Mouse (Mus musculus) embryonic facial prominence, embryonic 11.5 days (tissue): ENCODE data around the gene Wnt8b. TPM values are rescaled to one million over a fixed set of nuclear protein-coding genes. Genes with fewer than 3 reads are reported as not detected.

Experiments used
- ATAC-seq: fragments of 200-750 bp; cut with Nextera tagmentation; replicated peaks from 2 replicates; pipeline ENCODE4 v1.8.0; 2017; ENCODE audit warnings: low read depth; ENCODE audit not compliant: insufficient number of reproducible peaks, low FRiP score, low TSS enrichment
- DNase-seq: peaks from one replicate; pipeline ENCODE4 v3.0.0-alpha.2; 2015; ENCODE audit warnings: low spot score
- H3K27ac ChIP-seq: fragments of 300-500 bp; sonication (generic); replicated peaks from 2 replicates; pipeline ENCODE4 v1.5.1; 2014; ENCODE audit warnings: mild to moderate bottlenecking, low read depth, low read length, control low read depth
- H3K27me3 ChIP-seq: fragments of 300-500 bp; sonication (generic); 2 replicates; pipeline ENCODE4 v1.6.1; 2014; ENCODE audit warnings: mild to moderate bottlenecking, low read length, moderate library complexity, mixed read lengths; ENCODE audit not compliant: control insufficient read depth, insufficient read depth
- H3K36me3 ChIP-seq: fragments of 300-500 bp; sonication (generic); replicated peaks from 2 replicates; pipeline ENCODE4 v1.6.1; 2014; ENCODE audit warnings: low read depth, mild to moderate bottlenecking, low read length, moderate library complexity, mixed read lengths; ENCODE audit not compliant: control insufficient read depth, insufficient read depth
- H3K4me1 ChIP-seq: fragments of 300-500 bp; sonication (generic); 2 replicates; pipeline ENCODE4 v1.6.1; 2014; ENCODE audit warnings: low read length, mixed read lengths; ENCODE audit not compliant: control insufficient read depth, insufficient read depth
- H3K4me2 ChIP-seq: fragments of 300-500 bp; sonication (generic); 2 replicates; pipeline ENCODE4 v1.6.1; 2014; ENCODE audit warnings: low read depth, mild to moderate bottlenecking, control low read depth, low read length, moderate library complexity
- H3K4me3 ChIP-seq: fragments of 300-500 bp; sonication (generic); 2 replicates; pipeline ENCODE4 v1.5.1; 2014; ENCODE audit warnings: low read depth, low read length, control low read depth
- H3K9ac ChIP-seq: fragments of 300-500 bp; sonication (generic); replicated peaks from 2 replicates; pipeline ENCODE4 v1.6.1; 2014; ENCODE audit warnings: mild to moderate bottlenecking, control low read depth, low read length
- H3K9me3 ChIP-seq: fragments of 300-500 bp; sonication (generic); replicated peaks from 2 replicates; pipeline ENCODE4 v1.6.1; 2016; ENCODE audit warnings: mild to moderate bottlenecking, low read length, inconsistent platforms, mixed read lengths; ENCODE audit not compliant: control insufficient read depth
- WGBS: fragments of 180-500 bp; shearing (Covaris S2); extraction: QIAGEN DNeasy Blood & Tissue Kit; methylation state at CpG from one replicate; pipeline ENCODE4 v1.1.7; 2014; 5-methylcytosine and 5-hydroxymethylcytosine counted together
- polyA plus RNA-seq: library from polyadenylated mRNA; unstranded; fragments of >200 nt; fragmentation: Nextera tagmentation; extraction: Ambion mirVana; gene quantifications from 2 replicates; pipeline ENCODE4 v1.2.1, GENCODE M21; 2014

Wnt8b gene
- polyA plus RNA-seq, 1 experiment from 2014 or later: 0.06 TPM

GRCm38 (mm10) chr19:44513054-44513833 lies 20.0 kb downstream of the Wnt8b start:
- Histone ChIP-seq H3K27me3 (peaks cover 75% of the 10 kb centered on the region), H3K9me3 (no peaks in the 10 kb centered on the region), H3K4me2 (no peak overlapping the region), H3K36me3 (no peaks in the 10 kb centered on the region), H3K9ac (no peak overlapping the region), H3K4me1 (peaks cover 10% of the 10 kb centered on the region), H3K4me3 (no peak overlapping the region), H3K27ac (no peak overlapping the region)
- ATAC-seq: no peak
- 9% methylated on average over 11 of the region's 11 CpGs for WGBS
- DNase-seq: no peak

DNA sequence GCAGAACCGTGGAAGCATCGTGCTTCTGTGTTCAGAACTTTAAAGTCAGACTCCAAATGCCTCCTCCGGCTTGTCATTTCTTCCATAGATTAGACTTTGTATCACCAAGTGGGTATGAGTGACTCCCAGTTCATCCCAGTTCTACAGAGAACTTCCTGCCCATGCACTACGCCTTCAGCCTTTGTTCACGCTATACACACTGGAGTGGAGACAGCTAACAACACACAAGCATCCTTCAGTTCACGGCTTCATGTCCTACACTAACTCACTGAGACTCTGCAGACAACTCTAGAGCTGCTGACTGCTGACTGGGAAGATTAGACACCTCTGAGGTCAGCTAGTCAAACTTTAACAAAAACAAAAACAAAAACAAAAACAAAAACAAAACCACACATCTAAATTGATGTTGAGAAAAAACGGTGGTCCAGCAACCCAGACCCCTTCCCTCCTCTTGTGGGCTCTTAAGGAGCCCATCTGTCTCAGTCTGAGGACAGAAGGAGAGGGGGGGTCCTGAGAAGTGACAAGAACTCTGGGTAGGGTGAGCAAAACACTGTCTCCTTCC lies 20.7 kb downstream of the Wnt8b start:
- H3K27me3 ChIP-seq: peaks cover 75% of the 10 kb centered on the region
- DNase-seq: no peak

DNA sequence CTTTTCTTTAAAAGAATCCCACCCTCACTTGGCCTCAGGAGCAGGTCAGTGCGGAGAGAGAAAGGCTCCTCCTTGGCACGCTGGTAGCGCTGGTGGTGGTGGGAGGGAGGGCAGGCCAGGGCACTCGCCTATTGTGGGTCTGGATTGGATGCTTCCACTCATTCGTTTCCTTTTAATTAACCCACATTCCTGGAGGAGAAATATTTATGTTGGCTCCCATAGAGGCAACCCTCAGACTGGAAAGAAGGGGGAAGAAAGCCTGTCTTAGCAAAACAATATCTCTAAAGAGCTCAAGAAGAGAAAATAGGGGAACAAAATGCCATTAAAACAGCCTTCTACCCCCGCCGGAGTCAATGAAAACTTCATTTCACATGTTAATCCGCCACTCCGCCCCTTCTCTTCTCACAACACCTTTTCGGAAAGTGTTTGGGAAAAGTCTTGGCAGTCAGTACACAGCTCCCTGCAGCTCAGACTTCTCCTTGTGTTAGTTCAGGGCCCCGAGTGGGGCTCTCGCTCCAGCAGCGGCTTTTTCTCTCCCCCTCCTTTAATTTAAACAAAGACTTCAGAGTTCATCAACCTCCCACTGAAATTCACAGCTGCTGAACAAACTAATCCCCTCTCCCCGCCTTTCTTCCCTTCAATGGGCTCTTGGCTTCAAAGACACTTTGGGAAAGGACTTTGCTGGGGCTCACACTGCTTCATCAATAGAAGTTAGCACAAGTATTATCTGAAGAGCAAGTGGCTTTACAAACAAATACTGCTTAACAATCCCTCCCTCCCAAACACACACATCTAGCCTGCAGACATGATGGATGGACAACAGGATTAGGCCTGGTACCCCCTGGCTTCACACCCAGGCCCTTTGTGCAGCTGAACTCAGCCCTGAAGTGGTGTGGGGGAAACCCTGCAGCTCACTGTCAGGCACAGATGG lies 21.5 kb downstream of the Wnt8b start:
- H3K4me1 ChIP-seq: peaks cover 10% of the 10 kb centered on the region

More for the DNA sequence above, 20.7 kb downstream of the Wnt8b start:
- no peak overlapping the region for H3K4me3 ChIP-seq
- H3K27ac ChIP-seq: no peak overlapping the region
- H3K36me3 ChIP-seq: no peaks in the 10 kb centered on the region
- H3K4me2 ChIP-seq: no peak overlapping the region
- H3K9ac ChIP-seq: no peak overlapping the region
- WGBS: 15% methylated on average over 7 of the region's 7 CpGs
- no peak for ATAC-seq
- H3K9me3 ChIP-seq: no peaks in the 10 kb centered on the region
- H3K4me1 ChIP-seq: peaks cover 10% of the 10 kb centered on the region

GRCm38 (mm10) chr19:44515769-44516168 lies 22.5 kb downstream of the Wnt8b start:
- 38% methylated on average over 6 of the region's 6 CpGs for WGBS
- H3K4me1 ChIP-seq: peaks cover 10% of the 10 kb centered on the region
- H3K9ac ChIP-seq: no peak overlapping the region
- no peaks in the 10 kb centered on the region for H3K36me3 ChIP-seq
- H3K4me3 ChIP-seq: no peak overlapping the region
- no peaks in the 10 kb centered on the region for H3K9me3 ChIP-seq
- H3K27me3 ChIP-seq: peaks cover 62% of the 10 kb centered on the region
- H3K27ac ChIP-seq: no peak overlapping the region
- DNase-seq: no peak
- no peak overlapping the region for H3K4me2 ChIP-seq
- no peak for ATAC-seq

More for the DNA sequence above, 21.5 kb downstream of the Wnt8b start:
- no peak overlapping the region for H3K9ac ChIP-seq
- no peaks in the 10 kb centered on the region for H3K36me3 ChIP-seq
- 7% methylated on average over 14 of the region's 14 CpGs for WGBS
- H3K27me3 ChIP-seq: peaks cover 70% of the 10 kb centered on the region
- peak; percentile 60 for DNase-seq
- peak; percentile 64 for ATAC-seq
- H3K4me2 ChIP-seq: no peak overlapping the region
- no peak overlapping the region for H3K4me3 ChIP-seq
- no peaks in the 10 kb centered on the region for H3K9me3 ChIP-seq
- no peak overlapping the region for H3K27ac ChIP-seq

- DNase-seq (no peak), ATAC-seq (no peak)
- Histone ChIP-seq H3K4me2 (no peak overlapping the region), H3K9ac (no peak overlapping the region), H3K27me3 (peaks cover 39% of the 10 kb centered on the region), H3K4me3 (no peak overlapping the region), H3K27ac (no peak overlapping the region), H3K36me3 (no peaks in the 10 kb centered on the region), H3K9me3 (no peaks in the 10 kb centered on the region), H3K4me1 (peaks cover 3% of the 10 kb centered on the region; the same call in 1 of the 2 replicates)
- 47% methylated on average over 12 of the region's 12 CpGs for WGBS
Measured at GRCm38 (mm10) chr19:44517996-44518768, 24.9 kb downstream of the Wnt8b start.

- WGBS: 34% methylated on average over 7 of the region's 7 CpGs
- peaks cover 3% of the 10 kb centered on the region; the same call in 1 of the 2 replicates for H3K4me1 ChIP-seq
- DNase-seq: no peak
- ATAC-seq: no peak
- H3K4me2 ChIP-seq: no peak overlapping the region
- peaks cover 30% of the 10 kb centered on the region for H3K27me3 ChIP-seq
- H3K9me3 ChIP-seq: no peaks in the 10 kb centered on the region
- H3K36me3 ChIP-seq: no peaks in the 10 kb centered on the region
- H3K9ac ChIP-seq: no peak overlapping the region
- no peak overlapping the region for H3K27ac ChIP-seq
- no peak overlapping the region for H3K4me3 ChIP-seq
Measured at GRCm38 (mm10) chr19:44519152-44519551, 25.9 kb downstream of the Wnt8b start.

DNA sequence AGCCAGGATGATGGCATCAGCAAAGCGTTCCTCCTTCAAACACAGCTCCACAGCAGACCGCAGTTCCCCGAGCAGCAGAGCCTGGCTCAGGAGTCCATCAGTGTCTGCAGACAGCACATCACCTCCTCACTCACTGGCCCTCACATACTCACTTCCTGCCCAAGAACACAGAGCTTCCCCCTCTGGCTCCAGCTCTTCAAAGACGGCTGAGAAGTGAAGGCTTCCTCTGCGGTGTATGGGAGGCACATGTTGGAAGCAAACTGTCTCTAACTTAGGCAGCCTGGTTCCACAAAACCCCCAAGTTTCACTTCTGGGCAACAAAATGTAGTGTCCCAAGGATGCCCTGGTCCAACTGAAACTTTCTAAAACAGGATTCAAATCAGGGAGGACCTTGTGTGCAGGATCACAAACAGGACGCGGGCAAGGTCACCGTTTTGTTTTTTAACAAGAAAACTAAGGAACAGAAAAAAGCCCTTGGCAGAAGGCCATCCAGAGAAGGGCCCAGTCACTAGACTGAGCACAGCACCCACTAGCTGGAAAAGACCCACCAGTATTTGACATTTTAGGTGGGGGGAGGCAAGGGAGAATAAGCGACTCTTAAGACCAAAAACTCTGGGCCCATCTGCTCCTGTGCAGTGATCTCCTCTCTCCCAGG lies 32.4 kb downstream of the Wnt8b start:
- WGBS: 90% methylated on average over 9 of the region's 9 CpGs
- ATAC-seq: no peak
- Histone ChIP-seq H3K36me3 (no peaks in the 10 kb centered on the region), H3K9me3 (no peaks in the 10 kb centered on the region), H3K4me3 (no peak overlapping the region), H3K27me3 (no peaks in the 10 kb centered on the region; the same call in 1 of the 2 replicates), H3K9ac (no peak overlapping the region), H3K4me2 (no peak overlapping the region), H3K4me1 (no peaks in the 10 kb centered on the region), H3K27ac (no peak overlapping the region)
- no peak for DNase-seq
